Mouse (Mus musculus) frontal cortex, adult (tissue): ENCODE results near the gene Tmem222.

Experiments
- ATAC-seq: cut with Nextera tagmentation; 2 replicates; pipeline ENCODE4 v1.9.2; 2017; ENCODE audit warnings: mild to moderate bottlenecking, moderate library complexity, mixed read lengths; ENCODE audit not compliant: low TSS enrichment

Gene Tmem222

DNA sequence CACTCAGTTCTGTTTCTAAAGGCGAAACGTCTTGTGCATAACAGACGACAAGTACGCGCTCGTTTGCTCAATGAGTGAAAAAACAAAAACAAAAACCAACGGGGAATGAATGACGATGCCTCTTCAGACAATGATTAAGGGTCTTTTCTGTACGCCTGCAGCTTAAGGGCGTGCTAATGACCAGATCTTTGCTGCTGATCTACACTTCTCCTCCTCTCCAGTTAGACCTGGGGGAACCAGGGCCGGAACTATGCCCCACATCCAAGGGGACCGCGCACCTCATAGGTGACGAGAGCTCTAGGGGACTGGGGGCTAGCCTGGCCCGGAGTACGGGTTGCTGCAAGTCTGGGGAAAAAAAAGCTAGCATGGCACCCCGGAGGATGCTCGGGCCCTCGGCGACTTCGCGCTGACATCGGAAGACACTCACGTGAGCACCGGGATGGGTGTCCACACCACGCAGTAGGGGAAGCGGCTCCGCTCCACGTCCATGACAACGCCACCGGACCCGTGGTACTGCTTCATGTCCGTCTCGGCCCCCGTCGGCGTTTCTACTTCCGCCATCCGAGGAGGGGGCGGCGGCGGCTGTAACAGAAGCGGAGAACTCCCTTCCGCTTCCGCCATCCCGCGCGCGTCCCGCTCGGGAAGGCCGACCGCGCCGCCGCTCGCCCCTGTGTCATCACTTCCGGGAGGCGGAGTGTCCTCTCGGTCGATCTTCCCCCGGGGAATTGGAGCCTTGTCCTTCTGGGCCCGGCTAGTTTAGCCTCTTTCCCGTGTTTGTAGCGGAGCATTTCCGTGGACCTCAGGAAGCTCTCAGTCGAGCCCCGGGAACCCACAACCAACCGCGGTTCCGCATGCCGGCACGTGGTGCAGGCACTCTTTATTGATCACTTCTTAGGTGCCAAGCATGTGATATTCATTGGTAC is at the start of gene Tmem222:
TSS of gene Tmem222 (minus strand) at position 689 of the 923 bp plus-strand sequence.
- peak; percentile 90 for ATAC-seq

DNA sequence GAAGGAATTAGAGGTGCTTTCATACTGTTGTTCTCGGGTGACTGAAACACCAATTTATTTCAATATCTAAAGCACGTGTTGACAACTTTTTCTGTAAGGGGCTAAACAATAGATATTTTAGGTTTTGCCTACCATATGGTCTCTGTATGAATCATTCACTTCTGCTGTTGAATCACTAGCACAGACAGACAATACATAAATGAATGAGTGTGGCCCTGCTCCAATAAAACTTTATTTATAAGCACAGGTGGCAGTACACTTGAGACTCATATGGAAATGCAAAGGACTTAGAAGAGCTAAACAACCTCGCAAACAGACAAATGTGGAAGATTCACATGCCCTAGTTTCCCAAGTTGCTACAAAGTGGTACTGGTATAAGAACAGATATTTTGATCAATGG is 42.1 kb upstream of the Tmem222 start:
- ATAC-seq = peak; percentile 50; the same call in 1 of the 2 replicates

DNA sequence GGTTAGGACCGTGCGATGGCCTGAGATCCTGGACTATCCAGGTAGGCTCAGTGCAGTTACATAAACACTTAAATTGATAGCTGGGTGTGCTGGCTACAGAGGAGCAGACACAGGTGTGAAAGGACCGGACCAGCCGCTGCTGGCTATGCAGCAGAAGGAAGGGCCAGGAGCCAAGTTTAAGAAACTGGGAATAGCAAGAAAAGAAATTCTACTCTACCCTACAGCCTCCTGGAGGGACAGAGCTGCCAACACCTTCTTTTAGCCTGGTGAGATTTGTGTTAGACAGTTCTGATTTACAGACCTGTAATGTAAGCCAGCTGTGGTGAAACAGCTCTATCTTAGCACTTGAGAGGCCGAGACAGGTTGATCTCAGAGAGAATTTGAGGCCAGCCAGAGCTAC is 38.4 kb upstream of the Tmem222 start:
- ATAC-seq = no peak

DNA sequence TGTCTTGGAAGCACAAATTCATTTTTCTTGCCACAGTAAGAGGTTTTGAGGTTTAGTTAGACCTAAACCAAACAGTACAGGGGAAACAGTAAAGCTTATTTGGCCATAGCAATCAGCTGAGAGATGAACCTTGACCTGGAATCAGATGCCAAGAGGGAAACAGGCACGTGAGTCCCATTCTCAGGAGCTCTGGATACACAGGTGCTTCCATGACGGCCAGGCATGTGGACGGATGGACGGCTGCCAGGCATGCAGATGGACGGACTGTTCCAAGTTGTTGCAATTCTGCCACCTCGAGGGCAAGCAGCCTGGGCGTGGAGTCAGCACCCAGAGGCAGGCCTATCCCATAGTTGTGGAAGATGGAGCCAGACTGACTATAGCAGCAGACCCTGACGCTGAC is 37.3 kb upstream of the Tmem222 start:
- no peak for ATAC-seq

DNA sequence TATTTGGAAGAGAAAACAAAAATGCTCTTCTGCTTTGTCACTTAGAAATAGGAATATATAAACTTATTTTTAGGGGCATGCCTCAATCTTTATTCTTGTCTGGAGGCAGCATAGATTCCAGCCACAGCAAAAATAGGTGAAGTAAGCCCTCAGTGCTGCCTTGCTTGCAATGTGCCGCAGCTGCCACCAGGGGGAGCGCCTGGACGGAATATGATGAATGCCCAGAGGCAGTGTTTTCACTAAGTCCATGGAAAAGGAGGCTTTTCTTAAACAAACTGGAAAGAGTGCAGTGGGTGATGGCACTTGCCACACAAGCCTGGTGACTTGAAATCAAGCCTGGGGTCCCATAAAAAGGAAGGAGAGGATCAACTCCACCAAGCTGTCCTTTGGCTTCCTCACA is 32.4 kb upstream of the Tmem222 start:
- peak; percentile 83 for ATAC-seq

DNA sequence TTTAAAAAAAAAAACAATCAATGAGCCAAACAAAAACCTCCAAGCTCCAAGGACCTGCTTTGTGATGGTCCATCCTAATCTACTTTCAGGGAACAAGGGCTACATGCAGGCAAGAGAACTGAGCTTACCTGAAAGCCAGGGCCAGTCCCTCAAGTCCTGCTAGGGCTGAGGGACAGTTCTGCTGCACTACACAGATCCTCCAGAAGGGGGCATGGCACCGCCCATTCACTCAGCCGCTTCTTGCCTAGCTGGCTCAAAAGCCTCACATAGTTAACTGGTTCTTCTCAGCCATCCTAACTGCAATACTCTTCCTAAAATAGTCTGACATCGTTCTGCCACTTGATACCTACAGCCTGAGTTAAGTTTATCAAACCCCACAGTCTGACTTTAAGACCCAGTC is 29.7 kb upstream of the Tmem222 start:
- peak; percentile 39; the same call in 1 of the 2 replicates for ATAC-seq

DNA sequence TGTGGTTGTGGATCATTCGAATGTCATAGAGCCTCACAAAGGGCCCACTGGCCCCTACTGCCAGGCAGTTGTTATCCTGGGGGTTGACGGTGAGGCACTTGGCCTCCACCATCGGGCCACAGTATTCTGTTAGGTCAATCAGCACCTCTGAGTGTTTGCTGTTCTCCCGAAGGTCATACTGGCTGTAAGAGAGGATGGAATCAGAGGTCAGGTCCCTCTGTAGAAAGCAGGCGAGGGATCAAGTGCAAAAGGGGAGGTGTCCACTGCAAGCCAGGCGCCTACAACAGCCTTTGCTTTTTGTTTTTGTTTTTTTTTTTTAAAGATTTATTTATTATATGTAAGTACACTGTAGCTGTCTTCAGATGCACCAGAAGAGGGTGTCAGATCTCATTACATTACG is 28.2 kb upstream of the Tmem222 start:
- ATAC-seq = no peak

DNA sequence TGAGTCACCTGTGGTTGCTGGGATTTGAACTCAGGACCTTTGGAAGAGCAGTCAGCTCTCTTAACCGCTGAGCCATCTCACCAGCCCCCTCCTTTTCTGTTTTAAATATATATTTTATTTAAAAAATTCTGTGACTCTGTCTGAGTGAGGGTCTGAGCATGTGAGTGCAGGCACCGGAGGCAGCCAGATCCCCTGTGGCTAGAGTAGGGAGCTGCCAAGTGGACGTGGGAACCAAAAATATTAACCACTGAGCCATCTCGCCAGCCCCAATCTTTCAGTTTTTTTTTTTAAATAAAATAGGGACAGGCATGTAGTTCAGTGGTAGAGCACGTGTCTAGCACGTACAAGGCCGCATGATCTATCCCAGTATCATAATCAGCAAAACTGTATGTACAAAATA is 27.2 kb upstream of the Tmem222 start:
- ATAC-seq = no peak

DNA sequence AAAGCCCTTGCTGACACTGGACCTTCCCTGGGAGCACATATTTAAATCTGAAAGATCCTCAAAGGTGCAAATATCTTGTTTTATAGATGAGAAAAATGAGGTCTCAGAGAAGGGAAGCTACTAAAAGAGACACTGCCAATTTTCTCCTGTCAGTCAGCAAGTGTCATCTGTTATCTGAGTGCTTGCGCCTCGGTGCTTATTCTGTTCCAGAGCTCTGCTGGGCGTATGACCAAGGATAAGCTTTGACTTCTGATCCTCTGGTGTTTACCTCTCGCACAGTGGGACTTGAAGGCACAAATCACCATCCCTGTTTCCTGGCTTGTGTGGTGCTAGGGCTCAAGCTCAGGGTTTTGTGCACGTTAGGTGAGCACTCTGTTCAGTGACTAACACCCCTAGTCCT is 25.1 kb upstream of the Tmem222 start:
- ATAC-seq = no peak

DNA sequence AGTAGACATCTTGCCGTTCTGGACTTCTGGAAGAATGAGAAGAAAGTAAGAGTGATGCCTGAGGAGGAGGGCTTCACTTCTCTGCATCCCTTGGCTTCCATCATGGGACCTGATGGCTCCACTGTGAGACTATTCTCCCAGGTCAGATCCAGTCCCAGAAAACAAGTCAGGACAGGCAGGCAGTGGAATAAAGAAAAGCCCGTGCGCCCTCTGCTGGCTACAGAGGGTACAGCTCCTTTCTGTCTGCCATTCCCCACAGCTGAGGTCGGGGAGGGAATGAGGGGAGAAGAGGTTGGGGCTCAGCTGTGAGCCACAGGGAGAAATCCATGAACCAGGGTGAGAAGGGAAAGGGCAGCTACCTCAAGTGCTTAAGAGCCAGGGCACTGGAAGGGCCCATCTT is 24.2 kb upstream of the Tmem222 start:
- ATAC-seq = no peak

DNA sequence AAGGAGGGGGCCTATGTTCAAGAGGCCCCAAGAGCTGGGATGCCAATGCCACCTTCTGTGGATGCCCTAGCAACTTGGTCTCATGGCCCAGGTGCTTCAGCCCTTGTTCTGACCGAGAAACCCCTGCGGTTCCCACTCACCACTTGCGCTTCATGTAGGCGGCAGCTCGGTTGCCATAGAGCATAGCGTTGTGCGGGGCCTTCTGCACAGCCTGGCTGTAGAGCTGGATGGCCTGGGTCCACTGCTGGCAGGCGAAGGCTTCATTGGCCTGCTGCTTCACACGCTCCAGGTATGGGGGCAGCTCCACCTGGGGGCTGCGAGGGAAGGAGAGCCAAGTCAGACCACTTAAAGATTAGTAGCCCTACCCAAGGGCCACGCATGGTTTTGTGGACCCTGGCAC is 22.8 kb upstream of the Tmem222 start:
- ATAC-seq = no peak

DNA sequence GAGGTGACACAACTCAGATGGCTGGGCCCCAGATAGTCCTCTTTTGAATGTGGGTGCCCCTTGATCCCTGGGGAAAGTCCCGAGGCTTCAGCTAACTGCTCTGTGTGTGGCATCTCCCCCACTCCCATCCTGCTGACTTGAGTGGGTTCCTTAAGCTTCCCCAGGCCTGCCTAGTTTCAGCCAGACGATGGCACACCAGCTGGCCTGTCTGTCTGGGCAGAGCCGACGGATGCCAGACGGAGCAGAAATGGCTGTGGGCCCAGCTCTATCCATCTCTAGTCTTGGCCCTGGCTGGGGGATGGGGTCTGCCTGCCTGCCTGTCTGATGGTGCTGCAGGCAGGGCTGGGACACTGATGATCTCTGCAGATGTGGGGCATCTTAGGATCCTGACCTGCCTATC is 22.1 kb upstream of the Tmem222 start:
- peak; percentile 53 for ATAC-seq

DNA sequence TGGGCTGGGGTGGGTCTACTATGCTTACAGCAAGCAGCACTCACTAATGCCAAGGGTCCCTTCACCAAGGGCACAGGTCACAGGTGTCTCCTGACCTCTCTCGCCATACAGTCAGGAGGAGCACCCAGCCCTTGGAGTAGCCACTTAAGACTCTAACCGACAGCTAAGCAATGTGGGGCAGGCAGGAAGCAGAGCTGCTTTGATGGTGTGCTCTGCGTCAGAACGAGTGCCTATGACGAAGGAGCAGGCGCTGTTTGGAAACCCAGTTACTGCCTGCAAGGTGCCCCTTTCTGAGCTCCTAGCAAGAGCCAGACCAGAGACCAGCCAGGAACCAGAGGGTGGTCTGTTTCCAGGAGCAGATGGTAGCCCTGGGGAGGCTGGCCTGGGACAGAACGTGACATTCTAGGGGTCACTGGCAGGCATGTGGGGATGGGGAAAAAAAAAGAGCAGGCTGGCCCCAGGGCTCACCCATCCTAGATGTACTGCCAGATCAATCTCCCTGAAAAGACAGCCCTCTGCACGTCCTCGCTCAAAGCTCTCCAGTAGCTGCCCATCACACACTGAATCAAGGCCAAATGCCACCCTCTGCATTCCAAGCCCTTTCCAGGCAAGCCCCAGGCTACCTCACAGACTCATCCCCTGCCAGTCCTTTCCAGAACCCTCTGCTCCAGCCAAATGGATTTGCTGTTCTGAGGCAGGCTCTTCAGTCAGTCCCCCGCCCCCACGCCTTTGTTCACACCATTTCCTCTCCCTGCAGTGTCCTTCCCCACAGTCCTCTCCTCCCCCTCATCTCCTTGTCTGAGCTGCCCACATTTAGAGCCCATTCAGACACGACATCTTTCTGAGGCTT is 21.1 kb upstream of the Tmem222 start:
- ATAC-seq = peak; percentile 58

DNA sequence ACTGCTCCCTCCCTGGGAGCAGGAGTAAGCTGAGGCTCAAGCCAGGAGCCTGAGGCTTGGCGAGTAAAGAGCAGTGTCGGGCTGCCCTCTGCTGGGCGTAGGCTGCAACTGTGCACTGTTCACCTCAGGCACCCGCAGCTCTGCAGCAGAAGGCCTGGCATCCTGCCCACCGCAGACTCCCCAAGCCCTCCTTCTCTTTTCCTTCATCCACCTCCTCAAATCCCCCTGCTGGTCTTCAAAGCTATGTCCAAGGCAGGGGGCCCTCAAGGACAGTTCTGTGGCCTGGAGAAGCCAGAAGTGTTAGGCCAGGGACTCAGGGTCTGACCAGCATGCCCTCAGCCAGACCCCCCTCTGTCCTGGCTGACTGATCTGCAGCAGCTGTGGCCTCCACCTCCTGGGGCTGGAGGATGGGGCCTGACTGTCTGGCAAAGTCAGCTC is 20.2 kb upstream of the Tmem222 start:
- ATAC-seq = 0 out of 2 replicates have a peak, but pooled peaks have one; percentile 22

DNA sequence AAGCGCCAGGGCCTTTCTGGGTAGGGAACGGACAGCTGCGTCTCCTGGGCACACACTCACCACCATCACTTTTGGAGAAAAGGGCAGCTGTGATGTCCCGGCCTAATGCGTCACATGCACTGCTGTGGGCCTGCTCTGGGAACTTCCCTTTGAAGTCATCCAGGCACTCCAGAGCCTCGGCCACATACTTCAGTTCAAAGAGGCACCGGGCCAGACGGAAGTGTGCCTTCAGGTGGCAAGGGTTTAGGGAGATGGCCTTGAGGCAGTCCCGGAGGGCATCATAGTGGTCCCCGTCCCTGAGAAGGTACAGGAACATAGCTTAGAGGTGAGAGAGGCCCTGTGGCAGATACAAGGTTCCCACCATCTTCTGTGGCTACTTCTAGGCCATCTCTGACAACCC is 19.8 kb upstream of the Tmem222 start:
- ATAC-seq = no peak

DNA sequence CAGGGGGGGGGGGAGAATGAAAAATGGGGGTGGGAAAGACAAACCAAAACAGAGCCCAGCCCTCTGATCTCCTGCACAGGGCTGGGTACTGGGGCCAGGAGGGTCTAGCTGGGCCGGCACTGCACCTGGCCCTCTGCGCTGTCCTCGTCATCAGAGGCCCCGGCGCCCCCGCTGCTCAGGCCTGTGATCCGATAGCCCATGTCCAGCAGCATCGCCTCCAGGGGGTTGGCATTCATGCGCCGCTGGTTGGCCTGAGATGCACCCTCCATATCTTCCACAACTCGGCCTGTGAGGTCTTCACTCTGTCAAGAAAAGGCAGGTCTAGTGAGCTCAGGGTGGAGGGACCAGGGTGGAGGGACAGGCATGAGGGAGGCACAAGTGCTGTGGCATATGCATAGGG is 16.5 kb upstream of the Tmem222 start:
- ATAC-seq = no peak

DNA sequence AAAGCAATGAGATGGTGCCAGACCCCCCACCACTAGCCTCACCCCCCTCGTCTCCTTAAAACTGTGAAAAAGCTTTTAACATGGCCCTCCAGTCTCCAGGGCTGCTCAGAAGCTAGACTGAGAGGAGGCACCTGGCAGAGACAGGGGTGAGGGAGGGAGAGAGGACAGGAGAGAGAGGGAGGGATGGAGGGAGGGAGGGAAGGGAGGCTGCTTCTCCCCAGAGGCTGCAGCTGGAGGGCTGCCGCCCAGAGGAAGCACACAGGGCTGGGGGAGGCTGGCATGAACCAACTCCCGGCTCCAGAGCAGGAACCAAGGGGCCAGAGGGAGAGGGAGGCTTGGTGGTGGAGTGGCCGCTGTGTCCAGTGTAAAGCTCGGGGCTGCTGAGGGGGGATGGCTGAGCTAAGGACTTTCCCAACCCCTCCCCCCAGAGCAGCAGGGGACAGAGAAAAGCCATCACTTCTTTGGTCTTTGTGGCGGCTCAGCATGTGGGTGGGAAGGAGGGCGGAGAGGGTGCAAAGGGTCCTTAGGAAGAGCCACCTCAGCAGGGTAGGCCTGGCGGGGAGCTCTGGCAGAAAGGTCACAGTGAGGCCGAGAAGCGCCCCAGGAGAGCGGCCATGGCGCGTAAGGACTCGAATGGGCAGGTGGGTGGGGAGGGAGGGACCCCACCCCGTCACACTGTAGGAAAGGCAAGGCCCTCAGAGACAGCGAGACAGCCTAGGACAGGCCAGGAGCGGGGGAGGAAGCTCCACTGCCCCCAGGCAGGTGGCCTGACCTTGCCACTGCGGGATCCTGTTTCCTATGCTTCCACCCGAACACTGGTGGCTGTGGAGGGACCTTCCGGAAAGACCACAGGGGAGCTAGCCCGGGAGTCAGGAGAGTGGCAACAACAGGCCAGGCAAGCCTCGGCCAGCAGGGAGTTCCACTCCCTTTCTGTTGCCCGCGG is 15.6 kb upstream of the Tmem222 start:
- ATAC-seq = no peak

DNA sequence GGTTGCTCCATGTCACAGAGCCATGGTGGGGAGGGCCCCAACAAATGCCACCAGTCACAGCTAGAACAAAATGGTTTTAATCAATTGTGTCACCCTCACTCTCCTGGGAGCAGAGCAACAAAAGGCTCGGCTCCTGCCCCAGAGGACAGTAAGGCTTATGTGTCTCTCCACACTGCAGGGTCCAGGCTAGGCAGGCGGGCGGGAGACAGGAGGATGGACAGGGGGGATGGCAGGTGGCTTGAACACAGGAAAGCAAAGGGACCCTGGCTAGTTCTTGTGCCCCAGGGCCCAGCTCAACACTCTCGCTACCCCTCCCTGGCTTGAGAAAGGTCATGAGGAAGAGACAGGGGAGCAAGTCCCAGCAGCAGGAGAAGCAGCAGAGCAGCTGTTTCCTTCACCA is 14.8 kb upstream of the Tmem222 start:
- ATAC-seq = no peak

DNA sequence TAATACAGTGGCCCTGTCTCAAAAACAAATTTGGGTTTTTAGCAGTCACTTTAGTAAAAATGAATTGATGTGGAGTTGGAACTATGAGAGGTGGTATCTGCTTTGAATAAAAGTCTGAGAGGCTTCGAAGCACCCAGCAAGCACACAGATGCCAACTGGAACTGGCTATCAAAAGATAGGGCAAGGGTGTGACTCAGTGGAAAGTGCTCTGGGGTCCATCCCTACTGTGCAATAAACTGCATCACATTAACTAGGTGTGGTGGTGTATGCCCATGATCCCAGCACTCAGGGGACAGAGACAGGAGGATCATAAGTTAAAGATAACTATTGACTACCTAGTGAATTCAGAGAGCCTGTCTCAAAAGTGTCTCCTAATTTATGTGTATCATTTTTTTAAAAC is 13.7 kb upstream of the Tmem222 start:
- ATAC-seq = no peak

DNA sequence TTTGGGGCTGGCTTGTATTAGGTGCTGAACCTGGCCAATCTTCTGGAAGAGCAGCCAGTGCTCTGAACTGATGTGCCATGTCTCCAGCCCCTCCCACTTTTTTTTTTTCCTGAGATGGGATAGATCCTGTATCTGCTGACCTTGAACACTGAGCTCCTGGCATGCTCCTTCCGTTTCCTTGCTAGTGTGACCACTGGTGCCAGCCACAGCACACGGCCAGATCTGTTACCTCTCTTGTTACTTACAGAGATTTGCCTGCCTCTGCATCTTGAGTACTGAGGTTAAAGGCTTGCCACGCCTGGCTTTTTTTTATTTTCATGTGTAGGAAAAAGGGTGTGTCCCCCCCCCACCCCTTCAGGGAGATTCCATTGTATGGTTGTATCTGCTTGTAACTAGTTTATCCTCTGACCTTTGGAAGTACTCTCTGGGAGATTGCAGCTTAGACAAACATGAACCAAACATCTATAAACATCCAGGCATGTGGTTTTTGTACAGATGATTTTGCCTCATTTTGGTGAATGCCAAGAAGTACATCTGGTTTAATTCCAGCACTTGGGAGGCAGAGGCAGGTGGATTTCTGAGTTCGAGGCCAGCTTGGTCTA is 9.0 kb upstream of the Tmem222 start:
- no peak for ATAC-seq

DNA sequence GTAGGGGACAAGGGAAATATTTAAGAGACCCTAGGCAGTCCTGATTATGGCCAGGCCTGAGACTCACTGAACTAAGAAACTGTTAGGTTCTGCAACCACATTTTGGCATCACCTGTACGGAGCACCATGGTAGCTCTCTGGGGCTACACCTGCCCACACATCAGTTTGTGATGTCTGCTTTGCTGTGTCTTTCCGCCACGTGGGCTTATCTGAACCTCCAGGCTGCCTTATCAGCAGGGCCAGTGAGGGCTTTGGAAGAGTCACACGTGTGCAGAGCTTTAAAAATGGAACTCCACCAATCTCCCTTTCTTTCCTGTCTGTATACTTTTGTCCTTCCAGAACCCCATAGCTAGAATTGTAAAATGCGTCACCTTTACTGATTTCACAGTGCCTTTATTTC is 8.4 kb upstream of the Tmem222 start:
- no peak for ATAC-seq
